Mouse (Mus musculus) granulocyte monocyte progenitor cell, adult 5-6 weeks (primary cell): ENCODE measurements at regions not wholly inside any gene's neighbourhood (a gene's known extent, or its start where the extent isn't known, plus 50 kb on each side); places are given as distances from the start of the nearest gene placed in this dataset.

Source experiments
- ATAC-seq: replicated peaks from 2 replicates; pipeline ENCODE4 v1.8.0; 2016; ENCODE audit warnings: mild to moderate bottlenecking, moderate TSS enrichment, inconsistent platforms; ENCODE audit not compliant: poor library complexity, severe bottlenecking

DNA sequence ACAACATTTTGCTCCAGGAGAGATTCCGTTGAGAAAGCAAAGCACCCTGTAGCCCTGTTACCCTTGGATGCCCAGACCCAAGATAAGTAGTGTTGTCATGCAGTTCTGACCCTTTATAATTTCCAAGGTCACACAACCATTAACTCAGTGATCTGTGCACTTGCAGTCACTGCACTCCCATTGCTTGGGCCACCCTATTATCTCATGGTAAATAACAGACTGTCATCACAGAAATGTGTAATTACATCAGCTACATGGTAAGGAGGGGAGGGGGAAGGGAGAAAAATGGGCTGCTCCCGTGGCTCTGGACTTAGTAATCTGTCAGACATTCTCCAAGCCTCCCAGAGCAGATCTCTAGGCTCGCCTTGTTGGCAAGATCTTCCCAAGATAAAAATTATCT is 93.8 kb upstream of the Cd180 start:
- no peak for ATAC-seq

DNA sequence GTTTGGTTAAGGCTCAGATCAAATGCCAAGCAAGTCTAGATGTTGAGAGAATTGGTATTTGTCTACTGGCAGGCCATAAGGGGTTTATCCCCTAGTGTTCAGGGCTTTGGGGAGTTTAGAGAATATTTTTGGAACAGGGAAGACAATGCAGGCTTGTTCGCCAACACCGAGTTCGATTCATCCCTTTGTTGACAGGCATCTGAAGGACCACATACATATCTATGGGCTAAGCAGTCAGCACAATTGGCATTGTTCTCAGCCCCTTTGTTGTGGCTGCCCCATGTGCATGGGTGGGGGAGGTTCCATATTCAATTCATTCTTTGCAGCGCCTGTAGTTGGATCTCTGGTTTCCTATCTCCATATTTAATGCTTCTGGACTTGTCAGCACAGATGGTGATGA is 93.3 kb upstream of the Cd180 start:
- ATAC-seq: no peak

DNA sequence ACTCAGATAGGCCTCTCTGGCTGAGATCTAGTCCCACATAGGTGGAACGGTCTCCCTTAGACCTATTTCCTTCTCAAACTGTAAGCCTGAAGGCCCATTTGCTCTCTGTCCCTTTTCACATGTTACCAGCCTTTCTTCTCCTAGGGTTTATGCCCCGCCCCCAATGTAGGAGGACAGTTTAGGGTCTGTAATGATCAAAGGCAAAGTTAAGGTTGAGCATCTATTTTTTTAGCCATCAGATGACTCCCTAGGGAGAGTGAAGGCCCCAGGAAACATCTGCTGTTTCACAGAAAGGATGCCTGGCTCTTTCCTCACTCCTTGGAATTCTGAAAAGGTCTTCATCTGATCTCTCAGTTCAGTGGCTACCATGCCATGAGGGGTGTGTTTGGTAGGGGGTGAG is 68.9 kb upstream of the Cd180 start:
- no peak for ATAC-seq

DNA sequence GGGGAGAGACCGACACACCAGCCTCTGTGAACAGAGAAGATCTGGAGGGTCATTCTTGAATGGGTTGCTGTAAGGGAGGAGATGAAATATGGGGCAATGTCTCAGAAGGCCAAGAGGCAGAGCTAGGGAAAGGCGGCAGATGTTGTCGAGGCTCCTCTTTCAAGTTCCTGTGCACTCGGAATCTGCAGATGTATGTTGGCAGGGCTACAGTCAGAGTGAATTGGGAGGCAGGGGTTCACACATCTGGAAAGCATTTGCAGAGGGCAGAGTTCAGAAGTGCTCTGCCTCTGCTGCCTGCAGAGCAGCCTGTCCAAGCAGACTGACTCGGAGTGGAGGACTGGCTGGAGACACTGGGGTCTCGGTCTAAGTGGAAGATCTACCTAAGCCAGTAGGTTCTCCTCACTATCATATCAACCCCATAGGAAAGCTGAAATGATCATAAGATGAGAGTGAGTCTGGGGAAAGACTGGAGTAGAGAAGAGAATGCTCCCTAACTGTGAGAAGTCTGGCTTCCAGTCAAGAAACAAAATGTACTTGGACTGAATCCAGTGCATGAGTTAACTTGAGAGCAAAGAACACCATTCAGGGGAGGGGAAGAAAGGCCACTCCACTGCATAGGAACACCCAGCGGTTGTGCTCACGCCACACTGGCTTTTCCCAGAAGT is 68.1 kb upstream of the Cd180 start:
- no peak for ATAC-seq

DNA sequence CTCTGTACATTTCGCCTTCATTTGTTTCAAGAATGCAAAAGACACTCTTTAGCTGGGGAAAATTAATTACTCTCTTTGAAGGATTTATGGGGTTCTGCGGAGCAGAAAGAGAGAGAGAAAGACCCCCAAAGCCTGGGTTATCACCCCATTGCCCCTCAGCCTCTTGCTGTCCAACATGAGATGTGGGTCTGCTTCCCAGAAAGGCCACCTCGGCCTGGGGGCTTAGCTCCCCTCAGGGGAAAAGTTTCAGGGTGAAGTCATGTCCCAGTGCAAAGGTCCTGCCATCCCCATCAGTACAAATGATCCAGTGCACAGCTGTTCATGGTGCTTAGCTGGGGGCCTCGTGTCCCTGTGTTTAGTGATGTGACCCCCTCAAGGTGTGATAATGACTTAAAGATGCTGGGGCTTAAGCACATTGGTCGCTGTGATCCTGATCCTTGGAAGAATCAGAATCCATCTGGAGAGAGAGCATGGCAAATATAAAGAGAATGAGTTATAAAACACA is 67.5 kb upstream of the Cd180 start:
- no peak for ATAC-seq

DNA sequence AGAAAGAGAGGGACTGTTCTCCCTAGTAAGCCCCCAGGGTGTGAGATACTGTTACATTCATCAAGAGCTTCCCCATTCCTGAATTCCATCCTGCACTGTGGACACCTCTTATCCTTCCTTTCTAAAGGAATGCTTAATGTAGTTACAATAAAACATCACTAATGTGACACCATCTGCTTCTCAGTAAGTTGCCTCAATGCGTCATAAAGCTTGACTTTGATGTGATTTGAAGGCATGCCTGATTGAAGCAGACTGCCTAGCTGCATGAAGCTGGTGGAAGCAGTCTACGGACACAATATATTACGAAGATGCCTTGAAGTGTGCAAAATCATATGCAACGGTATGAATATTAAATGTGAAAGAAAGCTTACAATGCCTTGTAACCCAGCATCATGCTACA is 65.6 kb upstream of the Cd180 start:
- no peak for ATAC-seq

DNA sequence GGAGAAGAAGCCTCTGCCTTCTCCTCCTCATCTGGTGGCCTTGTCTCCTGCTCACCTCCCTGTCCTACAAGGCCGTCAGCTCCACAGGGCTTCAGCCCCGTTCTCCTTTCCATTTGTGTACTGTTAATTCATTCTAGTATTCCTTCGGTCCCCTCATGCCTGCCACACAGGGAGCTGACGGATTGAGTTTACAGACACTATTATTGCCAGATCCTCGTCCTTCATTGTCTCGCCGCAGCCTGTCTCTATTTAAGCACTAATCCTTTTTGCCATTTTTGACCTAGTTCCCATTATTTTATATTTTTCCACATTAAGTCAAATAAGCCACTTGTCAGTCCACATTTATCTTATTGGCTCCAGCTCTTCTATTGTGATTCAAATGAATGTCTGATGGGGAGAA is 64.2 kb upstream of the Cd180 start:
- no peak for ATAC-seq

DNA sequence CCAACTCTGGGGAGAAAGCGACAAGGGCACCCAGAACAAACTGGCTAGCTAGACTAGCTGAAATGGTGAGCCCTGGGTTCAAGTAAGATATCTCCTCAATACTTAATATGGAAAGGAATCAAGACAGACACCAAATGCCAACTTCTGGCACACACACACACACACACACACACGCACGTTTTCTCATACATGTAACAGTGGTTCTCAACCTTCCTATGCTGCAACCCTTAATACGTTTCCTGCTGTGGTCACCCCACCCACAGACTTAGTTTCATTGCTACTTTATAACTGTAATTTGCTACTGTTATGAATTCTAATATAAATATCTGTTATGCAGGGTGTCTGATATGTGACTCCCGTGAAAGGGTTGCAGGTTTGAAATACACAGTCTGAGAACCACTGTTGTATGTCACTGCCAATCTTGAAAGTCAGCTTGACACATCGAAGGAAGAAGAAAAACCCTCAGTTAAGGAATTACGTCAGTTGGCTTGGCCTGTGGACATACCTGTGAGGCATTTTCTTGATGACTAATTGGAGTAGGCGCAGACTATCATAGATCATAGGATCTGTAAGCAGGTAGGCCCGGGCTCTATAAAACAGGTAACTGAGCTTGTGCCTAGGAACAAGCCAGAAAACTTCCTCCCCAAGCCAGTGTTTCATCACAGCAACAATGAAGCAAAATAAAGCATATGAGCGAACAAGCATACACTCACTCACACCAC is 59.0 kb upstream of the Cd180 start:
- peak; percentile 76 for ATAC-seq

DNA sequence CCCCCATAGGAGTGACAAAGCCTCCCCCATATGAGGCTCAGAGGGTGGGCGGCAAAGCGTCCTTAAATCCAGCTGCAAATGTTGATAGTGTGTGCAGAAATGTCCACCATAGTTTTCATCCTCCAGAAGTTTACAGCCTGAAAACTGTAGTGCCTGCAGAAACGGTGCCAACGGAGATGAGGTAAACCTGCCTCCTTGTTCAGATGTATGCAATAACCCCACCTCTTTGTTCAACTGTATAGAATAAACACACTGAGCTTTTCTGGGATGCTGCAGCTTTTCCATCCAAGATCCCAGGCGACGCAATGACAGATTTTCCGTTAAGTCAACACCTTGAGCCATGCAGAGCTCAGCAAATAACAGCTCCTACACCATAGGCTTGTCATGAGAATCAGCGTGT is 57.3 kb upstream of the Cd180 start:
- no peak for ATAC-seq

DNA sequence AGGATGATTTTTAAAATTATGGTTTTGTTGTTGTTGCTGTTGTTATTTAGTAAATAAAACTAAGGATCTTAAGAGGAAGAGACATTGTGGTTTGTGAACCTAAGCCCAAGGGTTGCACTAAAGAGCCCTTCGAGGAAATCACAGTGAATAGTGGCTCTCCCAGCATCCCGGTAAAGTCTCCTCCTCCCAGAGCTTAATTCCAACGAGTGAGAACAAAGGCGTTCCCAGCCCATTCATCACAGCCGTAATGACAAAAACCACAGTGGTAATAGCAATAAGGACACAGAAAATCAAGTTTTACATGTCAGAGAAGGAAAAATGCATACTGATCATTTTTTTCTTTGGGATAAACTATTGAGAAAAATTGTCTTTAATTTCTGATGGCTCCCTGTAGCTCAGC is 56.3 kb upstream of the Cd180 start:
- ATAC-seq: no peak

DNA sequence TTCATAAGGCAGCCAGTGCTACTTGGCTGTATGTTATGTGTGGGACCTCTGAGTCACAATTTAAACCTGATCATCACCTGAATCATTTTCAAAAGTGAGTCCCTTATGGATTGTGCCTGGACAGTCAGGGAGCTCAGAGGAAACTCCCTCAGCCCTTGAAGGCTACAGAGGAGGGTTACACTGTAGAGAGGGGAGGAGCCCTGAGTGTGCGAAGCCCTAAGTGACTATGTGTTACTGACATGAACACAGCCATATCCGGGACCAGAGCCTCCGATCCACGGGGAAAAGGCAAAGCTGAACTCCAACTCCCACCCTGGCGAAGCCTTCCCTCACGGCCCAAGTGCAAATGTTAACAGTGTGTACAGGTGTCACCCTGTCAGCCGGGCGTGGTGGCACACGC is 53.7 kb upstream of the Cd180 start:
- ATAC-seq: no peak

DNA sequence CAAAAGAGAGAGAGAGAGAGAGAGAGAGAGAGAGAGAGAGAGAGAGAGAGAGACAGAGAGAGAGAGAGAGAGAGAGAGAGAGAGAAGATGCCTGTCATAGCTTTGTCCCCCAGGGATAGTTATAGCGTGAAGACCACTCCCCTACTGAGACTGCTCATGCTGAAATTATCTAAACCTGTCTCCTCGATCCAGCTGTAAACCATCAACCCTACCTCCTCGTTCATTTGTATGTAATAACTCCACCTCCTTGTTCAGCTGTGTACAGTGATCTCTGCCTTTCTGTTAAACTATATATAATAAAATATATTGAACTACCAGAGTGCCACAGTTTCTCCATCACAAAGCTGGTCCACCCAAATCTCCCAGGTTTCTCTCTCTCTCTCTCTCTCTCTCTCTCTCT is 53.2 kb upstream of the Cd180 start:
- no peak for ATAC-seq
